Mouse (Mus musculus) 416B (cell line): ENCODE measurements around the gene Traf2.

Experiments
- DNase-seq: peaks from one replicate; pipeline ENCODE4 v3.0.0; 2011; ENCODE audit warnings: low read depth

Traf2 gene

DNA sequence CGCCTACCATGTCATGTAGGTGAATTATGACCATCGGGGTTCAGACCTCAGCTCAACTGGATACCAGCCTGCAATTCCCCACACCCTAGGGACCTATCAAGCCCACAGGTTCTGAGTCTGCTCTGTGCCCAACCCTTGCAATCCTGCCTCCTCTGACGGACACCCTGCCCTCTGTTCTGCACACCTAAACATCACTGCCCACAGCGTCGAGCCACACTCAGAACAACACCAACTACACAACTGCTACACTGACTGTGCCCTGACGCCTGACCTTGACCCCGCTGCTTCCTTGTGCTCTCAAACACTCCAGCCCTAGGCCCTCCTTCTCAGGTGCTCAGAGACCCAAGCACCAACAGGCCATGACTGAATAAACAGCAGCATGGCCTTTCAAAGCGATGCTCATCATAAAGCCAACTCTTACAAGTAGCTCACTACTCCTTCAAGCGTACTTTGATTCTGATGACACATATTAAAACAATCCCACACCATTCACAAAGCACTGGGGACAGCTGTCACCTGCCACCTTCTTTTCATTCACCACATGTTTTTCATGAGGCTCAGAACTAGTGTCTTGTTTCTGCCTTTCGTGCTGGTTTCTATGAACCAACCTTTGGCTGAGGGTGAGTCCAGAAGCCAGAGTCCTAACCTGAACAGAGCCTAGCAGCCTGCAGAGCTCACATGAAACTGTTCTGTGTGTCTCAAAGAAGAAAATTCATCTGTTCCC is 4.9 kb downstream of the Traf2 start:
- no peak for DNase-seq

GRCm38 (mm10) chr2:25540541-25540948 is 6.2 kb downstream of the Traf2 start:
- DNase-seq, result no peak

- no peak for DNase-seq
Measured at GRCm38 (mm10) chr2:25536531-25536930, 10.2 kb downstream of the Traf2 start.

- DNase-seq, result no peak
Measured at GRCm38 (mm10) chr2:25534866-25535182, 11.9 kb downstream of the Traf2 start.

DNA sequence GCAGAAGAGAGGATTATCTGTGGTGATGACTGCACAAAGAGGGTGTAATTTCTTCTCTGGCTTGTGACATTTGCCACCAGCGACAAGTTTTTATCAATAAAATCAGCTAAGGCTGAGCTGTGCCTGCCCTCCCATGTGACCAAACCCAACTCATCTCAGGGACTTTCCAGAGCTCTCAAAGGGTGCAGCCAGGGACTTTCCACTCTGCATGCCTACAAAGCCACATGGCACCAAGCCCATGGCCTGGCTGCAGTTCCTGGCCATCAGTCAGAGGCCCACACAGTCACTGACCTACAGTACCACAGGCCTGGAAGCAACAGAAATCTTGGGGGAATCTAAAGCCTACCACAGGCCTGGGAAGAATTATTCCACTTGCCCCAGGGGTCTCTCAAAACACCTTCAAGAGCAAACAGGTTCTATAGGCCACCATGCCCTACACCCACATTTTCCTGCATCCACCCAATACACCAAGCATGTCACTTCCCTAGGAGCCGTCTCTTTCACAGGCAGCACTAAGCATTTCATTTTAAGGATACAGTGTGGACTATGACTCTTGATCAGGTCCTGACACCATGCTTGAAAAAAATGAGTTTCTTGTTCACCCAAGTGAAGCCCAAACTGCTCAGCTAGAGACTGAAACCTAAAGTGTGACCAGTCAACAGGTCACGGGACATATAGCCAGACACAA is 12.4 kb downstream of the Traf2 start:
- DNase-seq, result peak; percentile 59

GRCm38 (mm10) chr2:25533707-25534106 is 13.0 kb downstream of the Traf2 start:
- DNase-seq, result no peak

DNA sequence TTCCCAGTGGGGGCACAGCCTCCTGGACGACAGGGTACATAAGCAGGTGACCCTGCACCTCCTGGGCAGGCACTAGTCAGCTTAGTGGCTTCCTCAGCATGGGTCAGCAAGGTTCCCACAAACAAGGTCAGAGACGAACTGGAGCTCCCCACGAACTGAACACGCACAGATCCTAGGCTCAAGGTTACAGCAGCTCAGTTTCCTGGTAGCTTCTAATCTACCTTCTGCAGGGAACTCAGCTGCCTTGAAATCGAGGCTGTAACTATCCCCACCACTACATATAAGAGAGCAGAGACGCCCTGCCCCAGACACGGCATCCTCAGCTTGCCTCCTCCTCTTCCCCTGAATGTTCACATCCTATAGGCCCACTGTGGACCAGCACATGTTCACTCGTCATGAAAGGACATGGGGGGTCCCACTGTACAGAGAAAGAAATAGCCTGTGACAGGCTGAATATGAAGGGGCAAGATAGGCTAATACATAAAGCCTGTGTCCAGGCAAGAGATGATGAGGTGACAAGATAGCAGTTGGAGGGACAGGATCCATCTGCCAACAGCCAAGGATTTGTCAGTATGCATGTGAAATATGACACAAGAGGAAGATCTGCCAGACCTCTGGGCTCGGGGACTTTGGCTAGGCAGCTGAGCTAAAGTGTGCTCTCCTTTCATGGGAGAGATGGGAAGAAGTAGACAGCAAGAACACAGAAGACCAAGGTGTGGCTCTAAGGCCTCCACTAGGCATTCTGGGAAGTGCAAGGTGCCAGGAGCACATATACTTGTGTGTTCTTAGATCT is 20.0 kb downstream of the Traf2 start:
- DNase-seq, result no peak

GRCm38 (mm10) chr2:25509912-25510311 is 36.8 kb downstream of the Traf2 start:
- DNase-seq, result no peak

- peak; percentile 71 for DNase-seq
Measured at GRCm38 (mm10) chr2:25506964-25507363, 39.8 kb downstream of the Traf2 start.

DNA sequence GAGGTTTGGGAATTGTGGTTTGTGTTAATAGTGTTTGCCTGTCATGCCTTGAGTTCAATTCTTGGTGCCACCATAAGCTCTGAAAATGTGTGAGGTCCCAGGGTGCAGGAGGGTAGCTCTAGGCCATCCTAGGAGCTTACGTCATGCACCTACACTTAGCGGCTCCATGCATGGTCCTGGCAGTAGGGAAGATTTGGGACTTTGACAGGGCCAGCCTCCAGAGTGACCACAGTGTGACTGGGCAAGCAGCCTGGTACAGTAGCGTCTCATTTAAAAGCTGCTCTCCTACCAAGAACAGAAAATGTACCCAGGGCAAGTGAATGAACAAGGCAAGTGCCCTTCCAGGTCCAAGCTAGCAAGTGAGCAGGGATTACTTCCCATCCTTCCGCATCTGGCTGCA is 40.9 kb downstream of the Traf2 start:
- DNase-seq, result no peak

DNA sequence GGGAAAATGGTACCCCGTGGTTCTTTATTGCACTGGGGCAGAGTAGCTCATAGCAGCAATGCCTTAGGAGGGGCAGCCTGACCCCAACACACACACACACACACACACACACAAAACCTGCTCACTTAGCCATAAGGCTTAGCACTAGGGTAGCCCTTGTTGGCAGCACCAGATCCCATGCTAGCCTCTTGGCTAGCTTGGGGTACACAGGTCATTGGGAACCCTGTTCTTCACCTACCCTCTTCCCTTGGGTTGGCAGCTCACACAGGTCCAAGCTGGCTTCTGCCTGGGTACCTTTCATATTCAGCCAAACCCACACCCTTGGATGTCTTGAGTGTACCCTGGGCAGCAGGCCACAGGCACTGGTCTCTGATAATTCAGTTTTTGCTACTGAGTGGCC is 41.7 kb downstream of the Traf2 start:
- no peak for DNase-seq

DNA sequence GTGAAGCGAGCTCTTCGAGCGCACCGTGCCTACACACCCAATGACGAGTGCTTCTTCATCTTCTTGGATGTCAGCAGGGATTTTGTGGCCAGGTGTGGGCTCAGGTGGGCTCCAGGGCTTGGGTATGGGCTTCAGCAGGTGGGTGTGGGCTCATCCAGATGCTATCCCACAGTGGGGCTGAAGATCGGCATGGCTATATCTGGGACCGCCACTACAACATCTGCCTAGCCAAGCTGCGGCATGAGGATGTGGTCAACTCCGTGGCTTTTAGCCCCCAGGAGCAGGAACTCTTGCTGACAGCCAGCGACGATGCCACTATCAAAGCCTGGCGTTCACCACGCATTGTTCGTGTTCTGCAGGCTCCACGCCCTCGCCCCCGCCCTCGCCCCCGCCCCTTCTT is 42.2 kb downstream of the Traf2 start:
- DNase-seq, result peak; percentile 51

DNA sequence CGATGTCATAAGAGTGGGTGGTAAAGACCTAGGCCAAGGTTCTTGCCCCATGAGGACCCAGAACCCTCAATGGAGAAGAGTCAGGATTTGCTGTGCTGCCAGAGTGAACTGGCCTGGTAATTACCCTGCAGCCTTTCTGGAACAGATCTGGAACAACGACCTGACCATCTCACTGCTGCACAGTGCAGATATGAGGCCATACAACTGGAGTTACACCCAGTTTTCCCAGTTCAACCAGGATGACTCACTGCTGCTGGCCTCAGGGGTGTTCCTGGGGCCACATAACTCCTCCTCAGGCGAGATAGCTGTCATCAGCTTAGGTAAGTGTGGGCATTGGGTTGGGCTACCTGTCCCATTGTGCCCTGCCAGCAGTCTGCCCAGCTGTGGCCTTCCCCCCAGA is 44.0 kb downstream of the Traf2 start:
- DNase-seq, result peak; percentile 25

GRCm38 (mm10) chr2:25501593-25502486 is 44.9 kb downstream of the Traf2 start, which contains the start of gene C8g:
Gene C8g (minus strand): TSS chr2:25501719.
- DNase-seq, result peak; percentile 32

- DNase-seq, result peak; percentile 96
Measured at GRCm38 (mm10) chr2:25500576-25501405, 45.9 kb downstream of the Traf2 start, which contains the start of gene Fbxw5. Gene Fbxw5 (plus strand): TSS chr2:25500750.

DNA sequence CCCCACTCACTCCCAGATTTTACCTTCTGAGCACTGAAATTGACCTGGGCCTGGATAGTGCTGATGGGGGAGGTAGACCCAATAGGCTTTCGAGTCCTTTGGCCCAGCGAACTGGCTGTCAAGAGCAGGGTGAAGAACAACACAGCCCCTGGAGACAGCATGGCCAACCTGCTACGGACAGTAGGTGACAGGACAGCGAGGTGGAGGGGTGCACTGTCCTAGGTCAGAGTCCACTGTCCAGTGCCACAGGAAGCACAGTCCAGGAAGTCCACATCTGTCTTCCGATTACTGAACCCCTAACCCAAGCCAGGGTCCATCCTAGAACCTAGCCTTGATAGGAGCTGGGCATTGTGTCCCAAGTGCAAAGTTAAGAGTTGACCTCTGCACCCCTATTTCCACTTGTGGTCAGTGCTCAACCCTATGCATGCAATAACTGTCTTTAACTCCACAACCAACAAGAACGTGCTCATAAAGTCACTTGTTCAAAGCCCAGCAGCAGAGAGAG is 46.6 kb downstream of the Traf2 start:
- DNase-seq, result no peak

DNA sequence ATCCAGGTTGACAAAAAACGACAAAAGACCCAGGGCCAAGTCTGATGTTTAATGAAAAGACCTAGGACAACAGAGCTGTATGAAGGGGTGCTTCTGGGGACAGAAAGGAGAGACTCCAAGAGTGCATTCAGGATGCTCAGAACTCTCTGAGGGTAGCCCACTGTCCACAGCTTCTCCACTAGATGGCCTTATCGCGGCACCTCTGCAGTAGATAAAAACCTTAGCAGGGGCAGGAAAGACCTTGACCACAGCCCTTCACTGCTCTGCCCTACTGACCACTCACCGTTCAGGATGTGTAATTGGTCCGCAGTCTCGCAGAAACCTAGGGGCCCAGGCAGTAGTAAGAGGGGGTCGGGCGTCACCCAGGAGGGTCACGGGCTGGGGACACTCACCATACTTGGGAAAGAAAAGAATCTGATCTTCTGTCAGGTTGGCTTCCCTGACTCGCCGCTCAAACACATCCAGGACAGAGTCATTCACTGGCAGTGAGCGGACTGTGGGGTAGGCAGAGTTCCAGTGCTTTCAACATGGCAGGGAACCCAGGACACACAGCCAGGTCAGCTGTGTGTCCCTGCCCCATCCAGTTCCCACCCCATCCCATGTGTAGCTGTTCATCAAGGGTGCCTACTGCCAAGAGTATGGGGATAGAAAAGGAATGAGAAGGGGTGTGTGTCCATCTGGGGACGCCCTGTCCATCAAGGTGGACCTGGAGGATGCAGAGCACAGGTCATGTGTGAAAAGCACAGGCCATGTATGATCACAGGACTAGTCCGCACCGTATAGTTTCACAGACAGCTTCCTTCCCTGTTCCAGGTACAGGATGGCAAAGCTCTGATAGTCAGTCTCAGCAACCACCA is 47.9 kb downstream of the Traf2 start:
- peak; percentile 70 for DNase-seq

GRCm38 (mm10) chr2:25497846-25498575 is 48.7 kb downstream of the Traf2 start:
- peak; percentile 82 for DNase-seq

- peak; percentile 87 for DNase-seq
Measured at GRCm38 (mm10) chr2:25496462-25496861, 50.3 kb downstream of the Traf2 start.
